Mouse (Mus musculus): ENCODE data around the gene Podxl.

DNA sequence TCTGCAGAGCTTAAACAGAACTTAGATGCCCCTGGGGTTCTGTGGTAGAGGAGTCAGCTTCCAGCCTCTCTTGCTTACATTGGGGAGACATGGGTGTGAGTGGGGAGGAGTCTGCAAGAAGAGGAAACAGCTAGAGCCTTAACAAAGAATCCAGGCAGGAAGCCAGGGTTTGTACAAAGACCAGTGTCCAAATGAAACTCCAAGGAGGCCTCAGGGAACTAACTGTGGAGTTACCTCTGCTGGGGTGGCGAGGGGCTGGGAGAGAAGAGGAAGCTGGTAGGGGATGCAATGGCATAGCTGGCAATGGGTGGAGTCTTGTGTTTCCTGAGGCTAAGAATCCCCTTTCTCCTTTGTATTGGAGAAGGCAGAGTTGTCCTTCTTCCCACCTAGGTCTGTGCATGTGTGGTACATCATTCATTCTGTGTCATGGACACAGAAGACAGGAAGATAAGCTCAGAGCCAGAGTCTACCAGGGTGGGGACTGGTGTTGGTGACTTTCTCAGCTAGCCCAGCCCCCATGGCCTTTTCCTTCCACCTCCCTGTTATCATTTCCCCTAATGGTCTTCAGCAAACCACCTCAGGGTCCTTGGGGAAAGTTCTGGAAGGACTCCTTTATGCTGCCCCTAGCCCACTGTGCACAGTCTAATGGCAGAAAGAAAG is 28.9 kb upstream of the Podxl start:
- TF ChIP-seq POLR2A (IDR thresholded peaks at IDR 0.05; ENCODE audit: low read depth, low read length) (no peak), CTCF (conservative IDR thresholded peaks at IDR 0.05; ENCODE audit: insufficient read depth, insufficient read length, low read depth, low read length) (no peak)

Measured in kidney, adult 2 months (tissue).